Mouse (Mus musculus) hindbrain, embryonic 15.5 days (tissue): ENCODE results near the gene Lmf1. TPM values are rescaled to one million over a fixed set of nuclear protein-coding genes. Genes with fewer than 3 reads are reported as not detected.

Experiments used
- ATAC-seq: fragments of 200-750 bp; cut with Nextera tagmentation; 2 replicates; pipeline ENCODE4 v1.8.0; 2017; ENCODE audit warnings: low read depth, moderate number of reproducible peaks, moderate TSS enrichment; ENCODE audit not compliant: low FRiP score
- H3K27ac ChIP-seq: fragments of 300-500 bp; sonication (generic); replicated peaks from 2 replicates; pipeline ENCODE4 v1.5.1; 2015; ENCODE audit warnings: mild to moderate bottlenecking, inconsistent platforms
- H3K27me3 ChIP-seq: fragments of 300-500 bp; sonication (generic); 2 replicates; pipeline ENCODE4 v1.6.1; 2015; ENCODE audit warnings: control low read depth, inconsistent platforms
- H3K36me3 ChIP-seq: fragments of 300-500 bp; sonication (generic); 2 replicates; pipeline ENCODE4 v1.6.1; 2015; ENCODE audit warnings: control low read depth, inconsistent platforms
- H3K4me1 ChIP-seq: fragments of 300-500 bp; sonication (generic); replicated peaks from 2 replicates; pipeline ENCODE4 v1.6.1; 2015; ENCODE audit warnings: control low read depth, inconsistent platforms
- H3K4me2 ChIP-seq: fragments of 300-500 bp; sonication (generic); 2 replicates; pipeline ENCODE4 v1.6.1; 2015; ENCODE audit warnings: moderate library complexity, mild to moderate bottlenecking, inconsistent platforms
- H3K4me3 ChIP-seq: fragments of 300-500 bp; sonication (generic); 2 replicates; pipeline ENCODE4 v1.5.1; 2015; ENCODE audit warnings: mild to moderate bottlenecking, inconsistent platforms
- H3K9ac ChIP-seq: fragments of 300-500 bp; sonication (generic); 2 replicates; pipeline ENCODE4 v1.6.1; 2015; ENCODE audit warnings: inconsistent platforms
- H3K9me3 ChIP-seq: fragments of 300-500 bp; sonication (generic); 2 replicates; pipeline ENCODE4 v1.6.1; 2016; ENCODE audit warnings: control low read depth, inconsistent platforms
- WGBS: fragments of 180-500 bp; shearing (Covaris S2); methylation state at CpG from one replicate; pipeline ENCODE4 v1.1.7; 2015; 5-methylcytosine and 5-hydroxymethylcytosine counted together
- polyA plus RNA-seq: library from polyadenylated mRNA; unstranded; fragments of >200 nt; fragmentation: Nextera tagmentation; extraction: Ambion mirVana; gene quantifications from 2 replicates; pipeline ENCODE4 v1.2.1, GENCODE M21; 2015

The Lmf1 gene
- polyA plus RNA-seq, 1 experiment from 2014 or later: 25.1 TPM

DNA sequence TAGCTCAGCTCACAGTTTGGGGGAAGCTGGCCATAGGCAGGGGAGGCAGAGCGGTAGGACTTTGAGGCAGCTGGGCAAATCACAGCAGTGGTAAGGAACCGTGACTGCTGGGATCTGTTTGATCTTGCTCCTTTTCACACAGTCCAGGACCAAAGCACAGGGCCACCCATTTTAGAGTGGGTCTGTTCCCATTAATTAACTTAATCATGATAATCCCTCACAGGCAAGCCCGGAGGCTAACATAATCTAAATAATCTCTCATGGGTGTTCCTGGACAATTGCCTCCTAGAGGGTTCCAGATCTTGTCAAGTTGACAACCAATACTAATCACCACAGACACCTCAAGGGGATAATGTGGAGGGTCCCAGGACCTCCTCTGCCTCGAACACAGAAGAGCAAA is 19.3 kb upstream of the Lmf1 start:
- Histone ChIP-seq H3K27me3 (no peaks in the 10 kb centered on the region), H3K9ac (no peak overlapping the region), H3K27ac (peak overlapping the region; percentile 71), H3K4me1 (peaks cover 56% of the 10 kb centered on the region), H3K36me3 (no peaks in the 10 kb centered on the region), H3K4me2 (no peak overlapping the region), H3K9me3 (no peaks in the 10 kb centered on the region), H3K4me3 (no peak overlapping the region)
- WGBS: 31% methylated on average over 4 of the region's 4 CpGs
- ATAC-seq: no peak

DNA sequence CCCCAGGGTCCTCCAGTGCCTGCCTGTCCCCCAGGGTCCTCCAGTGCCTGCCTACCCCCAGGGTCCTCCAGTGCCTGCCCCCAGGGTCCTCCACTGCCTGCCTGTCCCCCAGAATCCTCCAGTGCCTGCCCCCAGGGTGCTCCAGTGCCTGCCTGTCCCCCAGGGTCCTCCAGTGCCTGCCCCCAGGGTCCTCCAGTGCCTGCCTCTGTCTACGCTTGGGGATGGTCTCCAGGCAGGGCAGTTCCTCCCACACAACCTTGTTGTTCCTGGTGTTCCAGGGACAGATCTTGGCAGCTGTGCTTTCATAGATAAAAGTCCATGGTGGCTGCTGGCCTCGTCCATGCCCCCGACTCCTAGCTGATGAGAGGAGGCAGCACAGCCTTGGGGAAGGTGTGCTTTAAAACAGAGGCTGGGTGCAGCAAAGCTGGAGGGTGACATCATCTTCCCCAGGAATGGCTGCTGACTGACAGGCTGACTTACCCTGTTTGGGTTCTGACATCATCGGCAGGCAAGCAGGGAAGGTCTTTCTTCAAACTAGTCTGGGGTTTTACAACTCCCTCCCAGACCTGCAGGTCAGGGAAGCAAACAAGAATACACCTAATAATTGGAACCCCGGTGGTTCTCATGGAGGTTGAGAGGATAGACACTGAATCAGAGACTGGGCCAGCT is 18.2 kb upstream of the Lmf1 start:
- no peak for ATAC-seq
- 41% methylated on average over 5 of the region's 5 CpGs for WGBS
- Histone ChIP-seq H3K36me3 (no peaks in the 10 kb centered on the region), H3K4me3 (no peak overlapping the region), H3K27ac (peak overlapping the region; percentile 71), H3K27me3 (no peaks in the 10 kb centered on the region), H3K9me3 (no peaks in the 10 kb centered on the region), H3K9ac (no peak overlapping the region), H3K4me2 (no peak overlapping the region), H3K4me1 (peaks cover 55% of the 10 kb centered on the region)

DNA sequence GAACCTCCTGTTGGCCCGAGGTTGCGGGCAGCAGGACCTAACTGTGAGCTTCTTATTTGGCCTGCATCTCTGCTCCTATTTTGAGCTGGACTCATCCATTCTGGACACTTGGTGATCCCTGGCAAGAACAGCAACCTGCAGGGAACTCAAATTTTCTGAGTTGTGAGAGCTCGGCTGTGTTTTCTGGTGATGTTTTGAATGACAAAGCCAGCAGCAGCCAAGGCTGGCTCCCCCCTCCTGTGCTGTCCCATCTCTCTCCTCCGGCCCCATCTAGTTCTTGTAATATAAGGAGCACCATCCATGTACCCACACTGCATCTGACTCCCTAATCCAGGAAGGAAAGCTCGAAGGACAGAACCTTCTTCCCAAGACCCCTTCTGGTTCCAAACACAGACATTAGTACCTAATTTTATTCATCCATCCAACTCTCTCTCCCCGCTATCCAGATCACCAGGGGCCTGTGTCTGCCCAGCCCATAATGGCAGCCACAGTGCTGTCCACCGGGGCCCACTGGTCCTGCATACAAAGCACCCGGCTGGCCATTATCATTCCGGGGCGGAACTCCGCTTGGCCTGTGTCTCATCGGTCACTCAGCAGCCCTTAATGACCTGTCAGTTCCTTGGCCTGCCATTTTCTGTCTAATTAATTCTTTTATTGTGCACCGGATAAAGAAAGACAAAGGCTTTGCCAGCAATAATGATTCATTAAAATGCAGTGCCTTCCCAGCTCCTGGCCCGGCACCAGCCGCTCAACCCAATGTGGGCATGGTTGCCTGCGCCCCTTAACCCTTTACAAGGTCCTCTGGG is 17.5 kb upstream of the Lmf1 start:
- H3K27me3 ChIP-seq: no peaks in the 10 kb centered on the region
- WGBS: 18% methylated on average over 16 of the region's 16 CpGs
- H3K27ac ChIP-seq: peak overlapping the region; percentile 71
- H3K9me3 ChIP-seq: no peaks in the 10 kb centered on the region
- H3K4me1 ChIP-seq: peaks cover 48% of the 10 kb centered on the region
- H3K36me3 ChIP-seq: no peaks in the 10 kb centered on the region
- no peak overlapping the region for H3K4me2 ChIP-seq
- ATAC-seq: peak; percentile 89
- no peak overlapping the region for H3K4me3 ChIP-seq
- no peak overlapping the region for H3K9ac ChIP-seq

DNA sequence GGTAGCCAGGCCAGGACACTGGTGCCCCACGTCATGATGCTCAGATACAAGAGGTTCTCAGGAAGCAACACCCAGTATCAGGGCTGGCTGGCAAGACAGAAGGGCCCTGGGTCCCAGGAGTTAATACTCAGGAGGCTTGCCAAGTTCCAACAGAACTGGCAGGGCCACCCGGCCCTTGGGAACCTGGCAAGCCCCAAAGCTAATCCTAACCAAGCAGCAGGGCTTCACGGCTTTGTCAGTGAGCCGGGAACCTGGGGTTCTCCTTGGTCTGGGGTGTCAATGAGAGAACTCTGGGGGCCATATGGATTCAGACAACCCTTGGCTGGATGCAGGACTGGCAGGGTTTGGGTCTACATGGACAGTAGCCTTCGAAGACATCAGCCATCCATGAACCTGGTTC is 14.4 kb upstream of the Lmf1 start:
- H3K4me2 ChIP-seq: 0 out of 2 replicates have a peak overlapping the region, but pooled peaks have one; percentile 0
- 62% methylated on average over 5 of the region's 5 CpGs for WGBS
- H3K36me3 ChIP-seq: no peaks in the 10 kb centered on the region
- no peaks in the 10 kb centered on the region for H3K9me3 ChIP-seq
- ATAC-seq: no peak
- peak overlapping the region; percentile 44 for H3K27ac ChIP-seq
- H3K9ac ChIP-seq: no peak overlapping the region
- H3K27me3 ChIP-seq: peaks cover 2% of the 10 kb centered on the region; the same call in 1 of the 2 replicates
- no peak overlapping the region for H3K4me3 ChIP-seq
- peaks cover 50% of the 10 kb centered on the region for H3K4me1 ChIP-seq

DNA sequence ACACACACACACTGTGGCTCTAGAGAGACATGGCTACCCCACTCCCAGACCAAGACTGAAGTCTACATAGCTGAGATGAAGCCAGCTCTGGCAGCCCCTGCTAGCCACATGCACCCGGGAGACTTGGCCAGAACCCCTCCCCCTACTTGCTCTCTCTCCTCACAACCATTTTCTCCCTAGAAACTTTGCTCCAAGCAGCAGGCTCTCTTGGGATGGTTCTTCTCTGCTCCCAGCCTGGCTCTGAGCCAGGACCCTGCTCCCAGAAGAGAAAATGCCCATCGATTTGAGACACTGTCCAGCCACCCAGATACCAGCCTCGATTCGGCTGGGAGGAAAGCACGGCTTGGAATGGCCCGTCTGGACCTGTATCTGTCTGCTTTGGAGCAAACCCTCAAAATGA is 13.6 kb upstream of the Lmf1 start:
- no peaks in the 10 kb centered on the region for H3K36me3 ChIP-seq
- peaks cover 10% of the 10 kb centered on the region; the same call in 1 of the 2 replicates for H3K27me3 ChIP-seq
- no peak for ATAC-seq
- H3K4me1 ChIP-seq: peaks cover 58% of the 10 kb centered on the region
- H3K9ac ChIP-seq: no peak overlapping the region
- H3K4me2 ChIP-seq: peak overlapping the region; percentile 40
- no peak overlapping the region for H3K4me3 ChIP-seq
- peak overlapping the region; percentile 70 for H3K27ac ChIP-seq
- 18% methylated on average over 6 of the region's 6 CpGs for WGBS
- H3K9me3 ChIP-seq: no peaks in the 10 kb centered on the region

DNA sequence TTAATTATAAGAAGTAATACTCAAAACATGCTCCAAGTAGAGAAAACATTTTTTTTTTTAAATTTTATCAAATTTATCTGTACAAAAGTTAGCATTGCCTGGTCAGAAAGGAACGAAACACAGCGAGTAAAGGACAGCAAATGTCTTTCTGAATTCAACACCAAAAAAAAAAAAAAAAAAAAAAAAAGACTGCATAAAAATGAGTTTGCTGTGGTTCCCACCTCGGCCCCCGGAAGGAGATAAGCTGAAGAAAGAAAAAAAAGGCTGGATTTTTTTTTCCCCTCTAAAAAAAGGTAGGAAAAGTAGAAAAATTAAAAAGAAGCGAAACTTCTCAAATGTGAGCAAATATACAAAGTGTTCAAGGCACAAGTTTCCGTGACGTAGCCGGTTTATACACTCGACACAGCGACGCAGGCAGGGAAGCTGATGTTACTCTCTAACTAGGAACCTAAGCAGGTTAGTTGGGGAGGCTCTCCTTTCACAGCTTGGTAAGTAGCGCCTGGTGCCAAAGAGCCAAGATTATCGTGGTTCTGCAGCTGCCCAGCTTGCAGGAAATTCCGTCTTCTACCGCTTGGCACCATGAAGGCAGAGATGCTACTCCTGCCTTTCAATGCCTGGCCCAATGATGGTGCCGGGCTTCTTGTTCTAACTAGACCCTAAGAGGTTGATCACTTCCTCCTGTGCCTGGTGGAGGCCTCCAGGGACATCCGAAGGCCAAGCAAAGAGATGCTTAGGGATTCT is 12.9 kb upstream of the Lmf1 start:
- 67% methylated on average over 17 of the region's 17 CpGs for WGBS
- Histone ChIP-seq H3K9ac (no peak overlapping the region), H3K4me3 (peak overlapping the region; percentile 14), H3K27me3 (peaks cover 15% of the 10 kb centered on the region; the same call in 1 of the 2 replicates), H3K9me3 (no peaks in the 10 kb centered on the region), H3K36me3 (no peaks in the 10 kb centered on the region), H3K4me1 (peaks cover 59% of the 10 kb centered on the region), H3K4me2 (peak overlapping the region; percentile 94), H3K27ac (peak overlapping the region; percentile 70; the same call in 1 of the 2 replicates)
- no peak for ATAC-seq

DNA sequence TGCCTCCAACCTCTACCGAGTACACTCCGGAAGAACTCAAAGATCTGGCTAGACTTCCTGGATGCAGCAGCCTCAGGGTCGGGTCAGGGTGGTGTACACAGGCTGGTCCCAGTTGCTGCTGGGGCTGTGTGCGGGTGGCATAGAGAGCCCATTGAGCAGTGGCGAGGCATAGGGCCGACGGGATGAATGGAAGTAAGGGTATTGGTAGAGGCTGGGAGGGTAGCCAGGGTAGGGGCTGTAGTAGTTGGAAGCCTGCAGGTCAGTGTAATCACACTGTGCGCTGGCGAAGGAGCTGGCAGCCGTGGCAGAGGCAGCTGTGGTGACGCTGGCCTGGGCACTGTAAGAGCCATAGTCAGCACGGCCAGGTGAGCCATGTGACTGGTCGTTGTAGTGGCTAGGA is 11.6 kb upstream of the Lmf1 start:
- Histone ChIP-seq H3K4me1 (peaks cover 52% of the 10 kb centered on the region), H3K27me3 (peaks cover 18% of the 10 kb centered on the region; the same call in 1 of the 2 replicates), H3K4me3 (peak overlapping the region; percentile 16), H3K9ac (no peak overlapping the region), H3K36me3 (no peaks in the 10 kb centered on the region), H3K9me3 (no peaks in the 10 kb centered on the region), H3K27ac (peak overlapping the region; percentile 68), H3K4me2 (peak overlapping the region; percentile 94)
- no peak for ATAC-seq
- 74% methylated on average over 13 of the region's 13 CpGs for WGBS

DNA sequence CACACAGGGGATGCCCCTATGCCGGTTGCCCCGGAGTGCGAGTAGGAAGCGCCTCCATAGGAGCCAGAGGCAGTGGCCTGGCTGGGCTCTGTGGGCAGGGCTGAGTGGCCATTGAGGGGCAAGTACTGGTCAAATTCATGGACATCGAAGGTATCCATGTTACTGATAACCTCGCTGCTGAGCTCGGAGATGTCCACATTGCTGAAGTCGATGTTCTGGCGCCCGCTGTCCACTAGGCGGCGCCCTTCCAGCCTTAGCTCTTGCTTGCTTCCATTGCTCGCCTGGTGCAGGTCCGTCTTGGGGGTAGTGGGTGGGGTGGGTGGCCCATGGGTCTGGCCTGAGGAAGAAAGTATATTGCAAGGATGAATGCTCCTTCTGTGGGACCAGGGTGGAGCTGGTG is 11.1 kb upstream of the Lmf1 start:
- ATAC-seq: no peak
- Histone ChIP-seq H3K4me3 (peak overlapping the region; percentile 54), H3K36me3 (no peaks in the 10 kb centered on the region), H3K4me2 (peak overlapping the region; percentile 94), H3K4me1 (peaks cover 48% of the 10 kb centered on the region), H3K27me3 (peaks cover 22% of the 10 kb centered on the region; the same call in 1 of the 2 replicates), H3K27ac (peak overlapping the region; percentile 68), H3K9ac (no peak overlapping the region), H3K9me3 (no peaks in the 10 kb centered on the region)
- WGBS: 23% methylated on average over 14 of the region's 14 CpGs

DNA sequence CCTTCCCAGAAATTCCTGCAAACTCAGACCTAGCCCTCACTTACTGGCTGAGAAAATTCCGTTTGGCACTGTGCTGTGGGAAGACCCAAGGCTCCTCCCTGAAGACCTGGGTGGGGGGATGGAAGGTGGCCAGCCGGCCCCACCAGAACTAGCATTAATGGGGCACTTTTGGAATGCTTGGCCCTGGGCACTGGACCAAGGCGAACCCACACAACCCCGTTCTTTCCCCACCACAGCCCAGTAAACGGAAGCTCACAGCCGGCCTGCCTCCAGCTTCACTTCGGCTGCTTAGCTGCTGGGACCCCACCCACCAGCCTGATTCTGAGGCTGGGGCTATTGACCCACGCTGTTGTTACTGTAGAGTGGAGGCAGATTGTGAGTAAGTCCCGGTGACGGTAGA is 10.7 kb upstream of the Lmf1 start:
- Histone ChIP-seq H3K27me3 (peaks cover 22% of the 10 kb centered on the region; the same call in 1 of the 2 replicates), H3K27ac (peak overlapping the region; percentile 68), H3K9ac (no peak overlapping the region), H3K9me3 (no peaks in the 10 kb centered on the region), H3K36me3 (no peaks in the 10 kb centered on the region), H3K4me2 (peak overlapping the region; percentile 94), H3K4me1 (peaks cover 45% of the 10 kb centered on the region), H3K4me3 (peak overlapping the region; percentile 54)
- ATAC-seq: peak; percentile 28; the same call in 1 of the 2 replicates
- 42% methylated on average over 10 of the region's 10 CpGs for WGBS

DNA sequence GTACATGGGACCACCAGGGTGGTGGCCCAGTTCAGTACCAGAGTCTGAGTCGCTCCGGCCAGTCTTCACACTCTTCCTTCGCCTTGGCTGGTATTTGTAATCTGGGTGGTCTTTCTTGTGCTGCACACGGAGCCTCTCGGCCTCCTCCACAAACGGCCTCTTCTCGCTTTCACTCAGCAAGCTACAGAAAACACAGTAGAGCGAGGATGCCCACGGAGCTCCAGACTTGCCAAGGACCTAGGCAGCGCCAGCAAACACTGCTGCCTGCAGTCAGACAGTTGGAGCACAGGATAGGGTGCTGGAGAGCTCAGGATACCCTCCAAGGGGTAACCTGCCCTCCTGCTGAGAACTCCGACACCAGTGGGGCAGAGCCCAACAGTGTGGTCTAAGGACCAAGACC is 10.0 kb upstream of the Lmf1 start:
- 59% methylated on average over 11 of the region's 11 CpGs for WGBS
- Histone ChIP-seq H3K27me3 (peaks cover 22% of the 10 kb centered on the region; the same call in 1 of the 2 replicates), H3K27ac (peak overlapping the region; percentile 68), H3K9ac (peak overlapping the region; percentile 27), H3K4me3 (peak overlapping the region; percentile 54), H3K9me3 (no peaks in the 10 kb centered on the region), H3K4me2 (peak overlapping the region; percentile 94), H3K4me1 (peaks cover 40% of the 10 kb centered on the region), H3K36me3 (no peaks in the 10 kb centered on the region)
- no peak for ATAC-seq

DNA sequence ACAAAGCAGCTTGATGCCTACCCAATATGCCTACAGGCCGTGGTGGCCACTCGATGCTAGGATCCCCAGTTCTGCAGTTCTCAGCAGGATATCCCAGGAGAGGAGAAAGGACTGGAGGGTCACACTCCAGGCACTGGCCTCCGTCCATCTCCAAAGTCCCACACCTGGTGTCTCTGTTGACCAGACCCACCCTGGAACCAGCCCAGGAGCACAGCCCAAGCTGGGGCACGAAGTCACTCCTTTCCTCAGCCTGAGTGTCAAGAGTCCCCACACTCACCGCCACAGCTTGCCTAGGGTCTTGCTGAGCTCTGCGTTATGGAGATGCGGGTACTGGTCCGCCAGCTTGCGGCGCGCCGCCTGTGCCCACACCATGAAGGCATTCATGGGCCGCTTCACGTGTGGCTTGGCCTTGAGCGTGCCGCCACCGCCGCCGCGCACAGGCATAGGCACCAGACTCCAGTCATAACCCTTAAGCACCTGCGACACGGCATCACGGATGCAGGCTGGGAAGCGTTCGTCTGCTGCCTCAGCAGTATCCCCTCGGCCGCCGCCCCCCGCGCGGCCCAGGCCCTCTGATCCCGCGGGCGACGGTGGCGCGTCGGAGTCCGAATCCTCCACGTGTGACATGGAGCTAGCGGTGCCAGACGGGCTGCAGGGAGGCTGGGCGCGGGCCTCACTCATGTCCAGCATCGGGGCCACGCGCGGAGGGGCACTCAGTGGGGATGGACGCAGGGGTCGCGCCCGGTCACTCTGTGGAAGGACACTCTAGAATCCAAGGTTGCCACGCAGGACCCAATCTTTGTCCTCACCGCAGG is 8.8 kb upstream of the Lmf1 start:
- peak overlapping the region; percentile 59 for H3K9ac ChIP-seq
- WGBS: 1% methylated on average over 54 of the region's 54 CpGs
- peak overlapping the region; percentile 54 for H3K4me3 ChIP-seq
- no peaks in the 10 kb centered on the region for H3K36me3 ChIP-seq
- H3K4me1 ChIP-seq: peaks cover 40% of the 10 kb centered on the region
- H3K4me2 ChIP-seq: peak overlapping the region; percentile 94
- ATAC-seq: 0 out of 2 replicates have a peak, but pooled peaks have one; percentile 9
- peaks cover 22% of the 10 kb centered on the region; the same call in 1 of the 2 replicates for H3K27me3 ChIP-seq
- peak overlapping the region; percentile 25; the same call in 1 of the 2 replicates for H3K27ac ChIP-seq
- no peaks in the 10 kb centered on the region for H3K9me3 ChIP-seq
